Mouse (Mus musculus) kidney, embryonic 14.5 days (tissue): ENCODE data around the gene Rhbg. TPM values are rescaled to one million over a fixed set of nuclear protein-coding genes. Genes with fewer than 3 reads are reported as not detected.

Source experiments
- ATAC-seq: fragments of 200-750 bp; cut with Nextera tagmentation; 2 replicates; pipeline ENCODE4 v1.8.0; 2017; ENCODE audit warnings: moderate number of reproducible peaks, mild to moderate bottlenecking, moderate TSS enrichment, moderate library complexity; ENCODE audit not compliant: low FRiP score, low TSS enrichment
- H3K27ac ChIP-seq: fragments of 300-500 bp; sonication (generic); 2 replicates; pipeline ENCODE4 v1.5.1; 2014; ENCODE audit warnings: low read depth, mild to moderate bottlenecking, low read length, moderate library complexity, mixed read lengths
- H3K27me3 ChIP-seq: fragments of 300-500 bp; sonication (generic); 2 replicates; pipeline ENCODE4 v1.6.1; 2014; ENCODE audit warnings: mild to moderate bottlenecking, low read length; ENCODE audit not compliant: control insufficient read depth, insufficient read depth
- H3K36me3 ChIP-seq: fragments of 300-500 bp; sonication (generic); 2 replicates; pipeline ENCODE4 v1.6.1; 2014; ENCODE audit warnings: low read length, mixed read lengths; ENCODE audit not compliant: control insufficient read depth, insufficient read depth
- H3K4me1 ChIP-seq: fragments of 300-500 bp; sonication (generic); 2 replicates; pipeline ENCODE4 v1.6.1; 2014; ENCODE audit warnings: low read length, mixed read lengths; ENCODE audit not compliant: control insufficient read depth, insufficient read depth
- H3K4me2 ChIP-seq: fragments of 300-500 bp; sonication (generic); replicated peaks from 2 replicates; pipeline ENCODE4 v1.6.1; 2014; ENCODE audit warnings: low read depth, mild to moderate bottlenecking, low read length
- H3K4me3 ChIP-seq: fragments of 300-500 bp; sonication (generic); 2 replicates; pipeline ENCODE4 v1.5.1; 2014; ENCODE audit warnings: mild to moderate bottlenecking, low read length
- H3K9ac ChIP-seq: fragments of 300-500 bp; sonication (generic); 2 replicates; pipeline ENCODE4 v1.6.1; 2014; ENCODE audit warnings: low read depth, mild to moderate bottlenecking, low read length, moderate library complexity
- H3K9me3 ChIP-seq: fragments of 300-500 bp; sonication (generic); 2 replicates; pipeline ENCODE4 v1.6.1; 2016; ENCODE audit warnings: low read length; ENCODE audit not compliant: control insufficient read depth
- WGBS: fragments of 180-500 bp; shearing (Covaris S2); extraction: QIAGEN DNeasy Blood & Tissue Kit; methylation state at CpG from one replicate; pipeline ENCODE4 v1.1.7; 2014; 5-methylcytosine and 5-hydroxymethylcytosine counted together
- polyA plus RNA-seq: library from polyadenylated mRNA; unstranded; fragments of >200 nt; fragmentation: Nextera tagmentation; extraction: Ambion mirVana; gene quantifications from 2 replicates; pipeline ENCODE4 v1.2.1, GENCODE M21; 2014

The Rhbg gene
- polyA plus RNA-seq, 1 experiment from 2014 or later = 3.7 TPM

DNA sequence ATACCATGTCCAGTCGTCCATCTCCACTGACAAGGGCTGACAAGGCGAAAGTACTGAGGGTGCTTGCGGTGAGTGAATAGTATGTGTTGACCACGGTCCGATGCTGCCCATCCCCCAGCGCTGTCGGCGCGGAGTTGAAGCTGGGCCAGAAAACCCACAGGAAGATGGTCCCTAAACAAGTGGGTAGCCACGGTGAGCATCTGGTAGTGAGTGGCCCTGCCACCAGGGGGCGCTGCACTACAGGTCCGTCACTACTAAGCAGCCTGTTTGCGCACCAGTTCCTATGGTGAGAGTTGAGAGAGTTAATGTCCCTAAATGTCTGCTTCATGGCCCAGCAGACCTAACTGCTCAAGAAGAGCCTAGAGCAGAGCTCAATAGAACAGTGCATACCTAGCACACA, 8.7 kb downstream of the Rhbg start:
- Histone ChIP-seq H3K9me3 (no peaks in the 10 kb centered on the region), H3K9ac (no peak overlapping the region), H3K27me3 (peaks cover 39% of the 10 kb centered on the region), H3K36me3 (no peaks in the 10 kb centered on the region), H3K4me1 (no peaks in the 10 kb centered on the region), H3K4me3 (no peak overlapping the region), H3K27ac (no peak overlapping the region), H3K4me2 (no peak overlapping the region)
- ATAC-seq = 0 out of 2 replicates have a peak, but pooled peaks have one; percentile 13
- WGBS = 18% methylated on average over 13 of the region's 13 CpGs

DNA sequence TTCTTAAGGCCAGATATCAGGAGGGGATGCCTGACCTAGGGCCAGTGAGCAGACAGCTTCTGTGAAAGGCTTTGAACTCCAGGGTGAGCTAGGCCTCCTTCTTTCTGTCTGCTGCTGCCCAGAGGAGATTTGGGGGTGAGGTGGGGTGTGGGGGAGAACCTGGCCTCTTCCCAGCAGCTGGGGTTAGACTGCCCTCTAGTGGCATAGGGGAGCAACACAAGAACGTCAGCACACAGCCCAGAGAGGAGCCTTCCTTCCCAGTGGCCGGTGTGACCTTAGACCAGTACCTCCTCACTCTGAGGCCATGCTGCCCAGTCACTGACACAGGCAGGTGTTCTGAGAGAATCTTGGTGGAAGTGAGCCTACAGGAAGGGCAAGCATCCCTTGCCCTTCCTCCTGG, 10.4 kb downstream of the Rhbg start:
- H3K27ac ChIP-seq = no peak overlapping the region
- H3K9ac ChIP-seq = no peak overlapping the region
- 0 out of 2 replicates have a peak, but pooled peaks have one; percentile 29 for ATAC-seq
- H3K36me3 ChIP-seq = no peaks in the 10 kb centered on the region
- peaks cover 55% of the 10 kb centered on the region for H3K27me3 ChIP-seq
- WGBS = 8% methylated on average over 2 of the region's 2 CpGs
- no peak overlapping the region for H3K4me3 ChIP-seq
- no peaks in the 10 kb centered on the region for H3K9me3 ChIP-seq
- no peaks in the 10 kb centered on the region for H3K4me1 ChIP-seq
- H3K4me2 ChIP-seq = no peak overlapping the region

DNA sequence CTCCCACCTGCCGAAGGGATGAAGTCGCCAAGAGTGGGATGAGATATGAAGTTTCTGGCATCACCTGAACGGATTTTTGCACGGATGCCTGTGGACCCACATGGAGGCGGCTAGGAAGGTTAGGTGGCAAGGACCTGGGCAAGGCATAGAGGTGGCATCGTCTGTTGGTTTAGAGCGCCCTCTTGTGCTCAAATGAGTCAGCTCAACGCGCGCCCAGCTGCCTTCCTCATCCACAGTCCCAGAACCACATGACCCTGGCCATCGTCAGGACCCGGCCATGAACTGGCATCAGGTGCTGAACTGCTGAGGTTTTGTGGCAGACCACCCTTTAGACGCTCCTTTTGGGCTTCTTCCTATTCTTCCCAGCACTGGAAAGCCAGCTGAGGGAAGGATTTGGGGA, 12.0 kb downstream of the Rhbg start:
- Histone ChIP-seq H3K4me1 (peaks cover 4% of the 10 kb centered on the region; the same call in 1 of the 2 replicates), H3K9ac (no peak overlapping the region), H3K36me3 (no peaks in the 10 kb centered on the region), H3K9me3 (no peaks in the 10 kb centered on the region), H3K27ac (no peak overlapping the region), H3K4me2 (no peak overlapping the region), H3K27me3 (peaks cover 70% of the 10 kb centered on the region), H3K4me3 (no peak overlapping the region)
- 2% methylated on average over 13 of the region's 13 CpGs for WGBS
- peak; percentile 65; the same call in 1 of the 2 replicates for ATAC-seq

DNA sequence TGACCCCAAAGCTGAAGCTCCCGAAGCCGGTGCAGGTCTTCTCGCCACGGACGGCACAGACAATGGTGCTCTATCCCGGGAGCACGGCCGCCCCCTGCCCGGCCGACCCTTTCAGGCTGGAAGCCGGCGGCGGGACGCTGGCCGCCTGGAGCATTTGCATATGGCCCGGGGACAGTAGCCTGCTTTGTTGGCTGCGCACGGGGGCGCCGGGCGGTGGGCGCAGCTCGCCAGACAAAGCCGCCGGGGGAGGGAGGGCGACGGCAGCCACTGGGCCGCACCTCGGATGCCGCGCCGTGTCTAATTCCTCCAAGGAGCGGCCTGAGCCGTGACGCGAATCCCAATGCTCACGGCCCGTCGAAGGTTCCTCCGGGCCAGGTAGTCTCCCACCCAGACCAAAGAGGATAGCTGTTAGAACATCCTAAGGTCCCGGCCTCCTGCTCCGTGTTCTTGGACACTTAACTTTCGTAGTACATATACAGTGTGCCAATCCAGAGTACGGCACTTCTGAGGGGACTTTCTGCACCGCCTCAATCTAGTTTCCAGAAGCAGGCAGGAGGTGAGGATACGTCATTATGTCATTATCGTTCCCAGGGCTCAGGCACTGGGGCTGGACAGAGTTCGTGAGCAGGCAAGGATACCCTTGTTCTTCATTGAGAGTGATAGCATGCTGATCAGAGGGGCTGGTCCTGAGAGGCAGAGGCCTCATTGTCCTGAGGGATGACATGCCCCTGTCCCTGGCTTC, 13.3 kb downstream of the Rhbg start:
- Histone ChIP-seq H3K27ac (no peak overlapping the region), H3K27me3 (peaks cover 72% of the 10 kb centered on the region), H3K36me3 (no peaks in the 10 kb centered on the region), H3K9ac (no peak overlapping the region; the same call in 1 of the 2 replicates), H3K4me2 (peak overlapping the region; percentile 30), H3K4me1 (peaks cover 4% of the 10 kb centered on the region; the same call in 1 of the 2 replicates), H3K4me3 (peak overlapping the region; percentile 26), H3K9me3 (no peaks in the 10 kb centered on the region)
- 3% methylated on average over 47 of the region's 48 CpGs for WGBS
- no peak for ATAC-seq

DNA sequence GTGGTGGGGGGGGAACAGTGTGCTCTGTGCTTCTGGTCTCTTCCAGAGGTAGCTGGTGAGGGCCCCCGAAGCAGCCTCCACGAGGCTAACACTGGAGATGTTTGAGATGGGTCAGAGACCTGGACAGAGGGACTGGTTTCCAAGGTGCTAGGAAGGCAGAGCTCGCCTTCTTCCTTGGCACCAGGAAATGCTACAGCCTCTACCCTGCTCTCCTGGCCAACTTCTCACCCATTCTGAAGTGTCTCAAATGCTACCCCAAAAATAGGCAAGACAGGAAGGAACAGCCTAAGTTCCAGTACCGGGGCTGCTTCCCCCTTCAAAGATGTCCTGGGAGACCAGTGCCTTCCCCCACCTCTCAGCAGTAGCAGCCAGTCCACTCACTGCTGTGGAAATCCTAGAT, 15.1 kb downstream of the Rhbg start:
- no peak overlapping the region for H3K9ac ChIP-seq
- no peaks in the 10 kb centered on the region for H3K9me3 ChIP-seq
- peaks cover 70% of the 10 kb centered on the region for H3K27me3 ChIP-seq
- H3K4me1 ChIP-seq = peaks cover 4% of the 10 kb centered on the region; the same call in 1 of the 2 replicates
- H3K4me2 ChIP-seq = no peak overlapping the region
- H3K36me3 ChIP-seq = no peaks in the 10 kb centered on the region
- WGBS = 68% methylated on average over 4 of the region's 4 CpGs
- no peak overlapping the region for H3K4me3 ChIP-seq
- no peak for ATAC-seq
- no peak overlapping the region for H3K27ac ChIP-seq

DNA sequence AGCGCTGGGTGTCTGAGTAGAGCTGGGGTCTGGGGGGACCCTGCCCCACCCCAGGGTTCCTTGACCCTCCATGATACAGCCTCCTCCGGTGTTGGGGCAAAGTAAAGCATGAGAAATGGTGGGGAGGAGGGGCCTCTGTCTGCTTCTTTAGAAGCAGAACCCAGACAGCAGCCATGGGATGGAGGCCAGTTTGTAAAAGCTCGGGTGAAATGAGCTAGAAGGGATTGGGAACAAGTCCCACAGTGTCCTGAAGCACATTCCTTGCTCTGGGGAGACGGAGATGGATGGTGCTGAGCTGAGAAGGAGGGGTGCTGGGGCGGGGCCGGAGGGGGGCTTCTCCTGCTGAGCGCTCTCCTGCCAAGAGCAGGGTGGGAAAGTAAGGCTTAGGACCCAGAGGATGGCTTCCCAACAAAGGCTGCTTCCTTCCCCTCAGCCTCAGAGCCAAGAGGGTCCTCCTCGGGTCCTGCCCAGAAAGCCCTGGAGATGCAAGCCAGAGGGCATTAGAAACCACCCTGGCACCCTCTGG, 15.6 kb downstream of the Rhbg start:
- ATAC-seq = no peak
- Histone ChIP-seq H3K27me3 (peaks cover 67% of the 10 kb centered on the region), H3K9me3 (no peaks in the 10 kb centered on the region), H3K4me1 (peaks cover 4% of the 10 kb centered on the region; the same call in 1 of the 2 replicates), H3K4me2 (no peak overlapping the region), H3K9ac (no peak overlapping the region), H3K36me3 (no peaks in the 10 kb centered on the region), H3K27ac (no peak overlapping the region), H3K4me3 (no peak overlapping the region)
- WGBS = 49% methylated on average over 8 of the region's 8 CpGs

DNA sequence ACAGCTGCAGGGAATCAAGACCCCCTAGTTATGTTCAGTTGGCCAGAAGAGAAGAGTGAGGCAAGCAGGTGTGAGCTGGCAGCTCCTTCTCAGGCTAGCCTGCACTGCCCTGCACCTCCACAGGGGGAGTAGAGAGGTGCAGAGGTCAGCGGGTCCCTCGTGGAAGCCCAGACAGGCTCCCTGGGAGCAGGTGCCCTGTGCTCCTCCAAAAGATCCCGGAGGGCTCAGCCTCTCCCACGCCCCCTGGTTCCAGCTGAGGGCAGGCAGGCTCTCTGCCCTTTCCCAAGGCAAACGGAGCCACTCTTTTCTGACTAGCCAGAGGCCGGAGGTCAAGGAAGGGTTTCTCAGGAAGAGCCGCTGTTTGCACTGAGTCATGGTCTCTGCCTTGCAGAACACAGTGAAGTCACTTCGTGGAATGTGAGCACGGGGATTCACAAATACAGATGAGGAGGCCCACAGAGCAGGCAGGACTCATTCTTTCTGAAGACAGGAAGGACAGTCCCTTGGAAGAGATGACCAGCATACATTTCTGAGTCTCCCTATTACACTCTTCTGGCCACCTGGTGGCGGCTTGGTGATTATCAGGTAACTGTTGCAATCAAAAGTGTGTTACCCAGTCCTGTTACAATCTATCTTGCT, 16.8 kb downstream of the Rhbg start:
- H3K27ac ChIP-seq = no peak overlapping the region
- H3K36me3 ChIP-seq = no peaks in the 10 kb centered on the region
- H3K4me1 ChIP-seq = peaks cover 4% of the 10 kb centered on the region; the same call in 1 of the 2 replicates
- no peak overlapping the region for H3K9ac ChIP-seq
- H3K9me3 ChIP-seq = no peaks in the 10 kb centered on the region
- WGBS = 10% methylated on average over 10 of the region's 10 CpGs
- no peak overlapping the region for H3K4me3 ChIP-seq
- H3K27me3 ChIP-seq = peaks cover 61% of the 10 kb centered on the region
- no peak for ATAC-seq
- H3K4me2 ChIP-seq = no peak overlapping the region

DNA sequence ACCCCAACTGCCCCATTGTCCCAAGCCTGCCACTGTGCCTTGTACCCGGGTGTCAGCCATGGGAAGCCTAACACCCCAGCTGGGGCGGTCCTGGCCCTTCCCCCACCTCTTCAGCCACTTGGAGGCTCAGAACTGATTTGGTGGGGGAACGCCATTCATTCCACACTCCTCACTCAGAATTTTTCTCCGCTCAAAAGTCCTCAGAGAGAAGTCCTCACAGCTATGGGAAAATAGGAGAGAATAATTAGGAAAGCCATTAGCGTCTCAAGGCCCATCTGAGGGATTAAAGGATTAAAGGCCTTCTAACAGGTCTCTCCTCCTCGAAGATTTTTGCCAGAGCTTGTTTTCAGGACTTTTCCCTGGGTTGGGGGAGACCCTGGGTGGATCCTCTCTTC, 17.4 kb downstream of the Rhbg start:
- peaks cover 56% of the 10 kb centered on the region for H3K27me3 ChIP-seq
- H3K4me2 ChIP-seq = no peak overlapping the region
- H3K27ac ChIP-seq = no peak overlapping the region
- no peak overlapping the region for H3K4me3 ChIP-seq
- ATAC-seq = no peak
- 35% methylated on average over 6 of the region's 6 CpGs for WGBS
- no peaks in the 10 kb centered on the region for H3K36me3 ChIP-seq
- peaks cover 4% of the 10 kb centered on the region; the same call in 1 of the 2 replicates for H3K4me1 ChIP-seq
- no peak overlapping the region for H3K9ac ChIP-seq
- H3K9me3 ChIP-seq = no peaks in the 10 kb centered on the region

DNA sequence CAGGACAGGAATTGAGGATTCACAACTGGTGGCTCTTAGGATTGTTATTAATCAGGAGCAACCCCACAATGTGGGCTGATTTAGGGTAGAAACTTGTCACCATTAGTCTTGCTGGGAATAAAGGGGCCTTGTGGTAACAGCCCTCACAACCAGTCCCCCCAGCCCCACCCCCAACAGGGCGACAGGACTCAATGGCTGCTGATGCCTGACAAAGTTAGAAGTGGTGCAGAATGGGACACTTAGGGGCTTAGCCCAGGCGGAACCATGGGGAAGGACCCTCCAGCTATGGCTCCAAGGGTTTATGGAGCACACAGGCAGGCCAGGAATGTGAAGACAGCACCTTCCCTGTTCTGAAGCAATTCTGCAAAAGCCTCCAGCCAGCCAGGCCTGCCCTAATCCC, 18.9 kb downstream of the Rhbg start:
- Histone ChIP-seq H3K9me3 (no peaks in the 10 kb centered on the region), H3K9ac (no peak overlapping the region), H3K36me3 (no peaks in the 10 kb centered on the region), H3K4me2 (no peak overlapping the region), H3K4me3 (no peak overlapping the region), H3K27me3 (peaks cover 48% of the 10 kb centered on the region), H3K4me1 (peaks cover 15% of the 10 kb centered on the region; the same call in 1 of the 2 replicates), H3K27ac (no peak overlapping the region)
- no peak for ATAC-seq
- WGBS = 62% methylated on average over 2 of the region's 2 CpGs
